Mouse (Mus musculus): ENCODE data around the gene Ero1l.
A peak's percentile ranks its signal among the peaks of the same experiment; 100 is the strongest.

The Ero1l gene

GRCm38 (mm10) chr14:45318426-45319236 is at the start of gene Ero1l:
TSS of gene Ero1l (minus strand) at chr14:45318771.
- DNase-seq (ENCODE audit: low spot score in 2 of 2) = peak; percentile 87 to 89

DNA sequence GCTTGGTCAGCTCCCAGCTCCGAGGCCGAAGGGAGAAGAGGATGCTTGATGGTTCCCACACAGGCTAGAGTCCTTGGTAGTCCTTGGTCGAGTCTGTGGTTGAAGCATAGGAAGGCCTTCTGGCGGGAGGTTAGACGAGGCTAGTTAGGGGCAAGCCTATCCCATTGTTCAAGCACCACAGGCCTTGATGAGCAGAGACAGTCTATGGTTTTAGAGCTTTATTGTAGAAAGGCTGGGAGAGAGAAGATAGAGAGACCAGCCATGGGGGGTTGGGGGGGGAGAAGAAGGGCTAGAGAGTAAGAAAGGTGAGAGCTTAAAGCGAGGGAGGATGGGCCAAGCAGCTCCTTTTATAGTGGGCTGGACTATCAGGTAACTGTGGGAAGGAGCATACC is 46.6 kb upstream of the Ero1l start:
- DNase-seq (ENCODE audit: low spot score in 2 of 2) = no peak

GRCm38 (mm10) chr14:45364211-45365195 is 45.9 kb upstream of the Ero1l start:
- peak; percentile 59 to 63 for DNase-seq (ENCODE audit: low spot score in 2 of 2)

- peak; percentile 95 to 96 for DNase-seq (ENCODE audit: low spot score in 2 of 2)
These were observed 32.6 kb upstream of the Ero1l start, which contains the start of gene Styx for GRCm38 (mm10) chr14:45350931-45351859. TSS of gene Styx (plus strand) at chr14:45351093.

DNA sequence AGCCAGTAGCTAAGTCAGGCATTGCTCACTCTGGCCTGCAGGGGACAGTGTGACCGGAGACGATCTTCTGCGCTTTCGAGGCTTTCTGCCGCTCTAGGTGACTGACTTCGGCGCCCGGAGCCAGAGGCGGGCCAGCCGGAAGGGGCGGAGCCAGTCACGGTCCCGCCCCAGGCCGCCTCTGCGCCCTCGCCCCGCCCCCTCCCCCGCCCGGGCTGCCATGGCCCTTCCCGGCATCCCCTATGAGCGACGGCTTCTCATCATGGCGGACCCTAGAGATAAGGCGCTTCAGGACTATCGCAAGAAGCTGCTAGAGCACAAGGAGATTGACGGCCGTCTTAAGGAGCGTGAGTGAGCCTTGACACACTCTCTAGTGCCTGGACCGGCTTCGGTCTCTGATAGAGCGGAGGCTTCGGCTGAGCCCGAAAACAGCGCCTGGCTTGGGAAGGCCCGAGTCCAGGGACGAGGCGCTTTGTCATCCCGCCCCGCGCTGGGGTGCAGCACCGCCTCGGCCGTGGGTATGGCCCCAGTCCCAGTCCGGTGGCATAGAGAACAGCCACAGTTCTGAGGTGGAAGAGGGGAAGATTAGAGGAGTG is 11.1 kb upstream of the Ero1l start, which contains the start of gene Psmc6:
Gene Psmc6, plus strand, starts transcription at position 200 of the 593 bp plus-strand sequence.
- DNase-seq (ENCODE audit: low spot score in 2 of 2) = peak; percentile 95 to 96

DNA sequence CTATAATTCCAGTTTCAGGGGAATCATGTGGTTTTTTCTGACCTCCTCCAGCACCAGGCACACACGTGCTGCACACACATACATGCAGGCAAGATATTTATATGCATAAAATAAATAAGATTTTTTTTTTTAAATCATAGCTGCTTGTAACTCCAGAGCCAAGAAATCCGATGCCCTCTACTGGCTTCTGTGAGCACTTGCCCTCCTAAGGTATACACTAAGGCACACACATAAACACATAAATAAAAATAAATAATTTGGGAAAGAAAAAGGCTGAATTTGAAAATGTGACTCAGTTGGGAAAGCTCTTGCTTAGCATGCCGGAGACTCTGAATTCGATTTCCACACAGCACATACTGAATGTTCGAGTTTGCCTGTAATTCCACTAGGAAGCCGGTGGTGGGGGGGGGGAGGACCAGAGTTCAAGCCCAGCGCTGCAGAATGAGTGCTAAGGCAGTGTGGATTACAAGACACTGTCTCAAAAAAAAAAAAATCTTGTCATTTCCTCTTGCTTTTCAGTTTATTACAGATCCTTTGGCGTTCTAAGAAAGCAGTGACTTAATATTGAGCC is 10.5 kb upstream of the Ero1l start:
- DNase-seq (ENCODE audit: low spot score in 2 of 2) = no peak

DNA sequence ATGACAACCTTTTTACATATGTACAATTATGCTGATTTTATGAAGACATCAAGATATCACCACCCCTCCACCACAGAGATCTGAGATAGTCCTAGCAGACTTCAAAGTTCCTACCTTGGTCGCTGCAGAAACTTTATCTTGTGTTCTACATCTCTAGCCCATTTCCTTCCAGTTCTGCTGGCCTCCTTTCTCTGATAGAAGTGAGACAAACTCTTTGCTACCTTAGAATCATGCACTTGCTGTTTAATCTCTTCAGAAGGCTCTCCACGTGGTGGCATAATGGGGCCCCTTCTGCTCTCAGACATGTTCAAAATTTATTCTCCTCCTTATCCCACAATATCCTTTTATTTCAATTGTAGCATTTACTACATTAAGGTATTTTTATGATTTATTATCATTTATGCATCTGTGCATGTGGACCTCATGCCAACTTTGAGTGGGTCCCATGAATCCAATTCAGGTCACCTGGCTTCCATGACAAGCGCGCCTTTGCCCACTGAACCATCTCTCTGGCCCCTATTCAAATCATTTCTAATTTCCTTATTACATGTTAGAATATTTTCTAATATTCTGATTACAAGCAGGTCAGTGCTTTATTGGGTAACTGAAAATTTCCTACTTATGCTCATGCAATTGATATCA is 9.6 kb upstream of the Ero1l start:
- no peak for DNase-seq (ENCODE audit: low spot score in 2 of 2)

GRCm38 (mm10) chr14:45325471-45325870 is 6.9 kb upstream of the Ero1l start:
- peak; percentile 34 to 47 for DNase-seq (ENCODE audit: low spot score in 2 of 2)

- no peak for DNase-seq (ENCODE audit: low spot score in 2 of 2)
These were observed 4.7 kb upstream of the Ero1l start for GRCm38 (mm10) chr14:45323320-45323719.

DNA sequence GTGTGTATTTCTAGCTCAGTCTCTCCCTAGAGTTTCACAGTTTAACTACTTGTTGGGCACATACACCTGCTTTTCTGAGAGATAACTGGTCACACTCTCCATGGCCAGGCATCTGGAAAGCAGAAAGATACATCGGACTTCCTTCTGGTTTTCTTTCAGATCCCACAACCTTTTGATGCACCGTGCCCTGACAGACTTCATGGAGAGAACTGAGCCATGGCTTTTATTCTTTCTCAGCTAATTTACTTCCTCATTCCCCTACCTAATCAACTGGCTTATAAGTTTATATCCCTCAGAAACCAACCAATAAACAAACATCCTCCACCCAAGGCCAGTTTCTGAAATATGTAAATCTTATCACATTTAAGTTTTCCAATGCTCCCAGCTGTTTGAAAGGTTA is 3.9 kb upstream of the Ero1l start:
- DNase-seq (ENCODE audit: low spot score in 2 of 2) = no peak

- no peak for DNase-seq (ENCODE audit: low spot score in 2 of 2)
These were observed 3.1 kb upstream of the Ero1l start for GRCm38 (mm10) chr14:45321622-45322021.

DNA sequence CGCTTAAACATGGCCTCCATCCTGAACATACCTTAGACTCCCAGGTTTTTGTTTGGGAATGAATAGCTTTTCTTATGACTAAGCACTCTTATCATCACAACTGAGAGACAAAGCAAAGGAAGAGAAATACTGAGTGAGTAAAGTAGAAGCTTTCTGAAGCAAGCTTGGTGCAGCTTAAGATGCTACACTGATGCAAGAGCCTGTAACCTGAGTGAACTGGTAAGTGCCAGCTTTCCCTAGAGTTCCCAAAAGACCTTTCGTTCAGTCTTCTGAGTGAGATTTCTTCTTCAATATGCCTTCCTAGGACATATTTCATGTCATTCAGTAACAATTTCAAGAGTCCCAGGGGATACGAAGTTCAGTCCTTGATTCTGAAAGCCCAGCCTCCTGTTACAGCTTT is 2.5 kb upstream of the Ero1l start:
- DNase-seq (ENCODE audit: low spot score in 2 of 2) = no peak

- DNase-seq (ENCODE audit: low spot score in 2 of 2) = no peak
These were observed 1.5 kb upstream of the Ero1l start for GRCm38 (mm10) chr14:45320111-45320510.

GRCm38 (mm10) chr14:45319237-45319610 is 653 bp upstream of the Ero1l start:
- DNase-seq (ENCODE audit: low spot score in 2 of 2) = no peak

GRCm38 (mm10) chr14:45317921-45318411 is 605 bp downstream of the Ero1l start:
- DNase-seq (ENCODE audit: low spot score in 2 of 2) = peak; percentile 32 to 63

DNA sequence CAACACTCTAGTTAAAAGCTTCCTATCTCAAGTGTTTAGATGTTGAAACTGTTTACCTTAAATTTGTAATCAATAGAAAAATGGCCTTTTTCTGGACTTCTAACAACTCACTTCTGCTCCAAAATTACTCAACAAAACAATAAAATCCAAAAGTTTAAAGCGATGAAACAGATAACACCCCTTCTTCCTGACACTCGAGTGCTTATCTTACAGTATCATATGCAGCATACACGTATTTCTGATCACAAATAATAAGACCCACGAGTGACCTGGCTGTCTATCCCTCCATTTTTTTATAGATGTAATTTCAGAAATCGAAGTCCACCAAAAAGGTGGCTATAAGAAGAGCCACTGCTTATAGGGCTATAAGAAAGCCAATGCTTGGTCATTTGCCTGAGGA is 1.6 kb downstream of the Ero1l start:
- DNase-seq (ENCODE audit: low spot score in 2 of 2) = no peak

GRCm38 (mm10) chr14:45310101-45310500 is 8.5 kb downstream of the Ero1l start:
- DNase-seq (ENCODE audit: low spot score in 2 of 2) = no peak

GRCm38 (mm10) chr14:45309646-45310045 is 8.9 kb downstream of the Ero1l start:
- peak in 1 of 2 experiments; percentile 58 for DNase-seq (ENCODE audit: low spot score in 2 of 2)

DNA sequence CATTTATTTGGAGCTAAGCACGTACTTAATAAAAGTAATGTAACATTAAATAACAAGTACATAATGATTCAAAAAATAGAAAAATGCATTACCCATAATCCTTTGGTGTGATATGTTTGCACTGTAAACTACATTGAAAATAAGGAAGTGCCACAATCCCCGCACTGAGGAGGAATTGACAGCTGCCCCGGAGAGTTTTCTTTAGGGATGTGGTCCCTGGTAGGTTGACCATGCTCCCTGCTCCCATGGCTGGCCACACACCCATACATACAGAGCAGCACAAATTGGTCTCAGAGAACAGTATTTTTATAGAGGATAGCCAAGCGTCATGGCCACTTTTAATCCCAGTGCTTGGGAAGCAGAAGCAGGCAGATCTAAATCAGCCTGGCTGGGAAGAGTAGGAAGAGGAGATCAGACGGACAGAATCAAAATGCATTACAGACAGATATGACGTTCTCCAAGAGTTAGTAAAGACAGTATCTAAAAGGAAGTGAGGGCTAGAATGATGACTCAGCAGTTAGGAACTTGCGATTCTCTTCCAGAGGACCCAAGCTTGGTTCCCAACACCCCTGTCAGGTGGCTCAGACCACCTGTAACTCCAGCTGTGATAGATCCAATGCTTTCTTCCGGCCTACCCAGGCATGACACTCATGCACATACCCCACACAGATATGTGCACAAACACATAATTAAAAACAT is 10.8 kb downstream of the Ero1l start:
- no peak for DNase-seq (ENCODE audit: low spot score in 2 of 2)
